Mouse (Mus musculus): ENCODE results near the gene Plxdc1.

- no peak for TF ChIP-seq CTCF (IDR thresholded peaks at IDR 0.05; ENCODE audit: insufficient read depth, low read depth, low read length)
- no peak for TF ChIP-seq POLR2A (IDR thresholded peaks at IDR 0.05; ENCODE audit: insufficient read depth, low read depth, low read length)
Observed at GRCm38 (mm10) chr11:98018222-98018621, 32.0 kb upstream of the Plxdc1 start.
